Mouse (Mus musculus) testis, adult 2 months (tissue): ENCODE results near the gene Strn4. TPM values are rescaled to one million over a fixed set of nuclear protein-coding genes. Genes with fewer than 3 reads are reported as not detected.

Experiments
- H3K27ac ChIP-seq: fragments of 200-500 bp; 2 replicates; pipeline ENCODE4 v1.5.1; 2012; ENCODE audit warnings: low read depth, low read length; ENCODE audit not compliant: control insufficient read depth, insufficient read depth
- H3K27me3 ChIP-seq: fragments of 200-500 bp; 2 replicates; pipeline ENCODE4 v1.6.1; 2012; ENCODE audit warnings: mild to moderate bottlenecking, low read length, moderate library complexity; ENCODE audit not compliant: control insufficient read depth, insufficient read depth
- H3K36me3 ChIP-seq: fragments of 200-500 bp; 2 replicates; pipeline ENCODE4 v1.6.1; 2012; ENCODE audit warnings: mild to moderate bottlenecking, low read length; ENCODE audit not compliant: control insufficient read depth, insufficient read depth
- H3K4me1 ChIP-seq: fragments of 200-500 bp; 2 replicates; pipeline ENCODE4 v1.6.1; 2012; ENCODE audit warnings: low read length; ENCODE audit not compliant: control insufficient read depth, insufficient read depth
- H3K4me3 ChIP-seq: fragments of 200-500 bp; 2 replicates; pipeline ENCODE4 v1.5.1; 2012; ENCODE audit warnings: low read depth, mild to moderate bottlenecking, low read length, moderate library complexity, mixed read lengths; ENCODE audit not compliant: control insufficient read depth
- CTCF ChIP-seq: fragments of 200-500 bp; IDR thresholded peaks from 2 replicates; pipeline ENCODE4 v1.5.1; 2012; ENCODE audit warnings: low read depth, mild to moderate bottlenecking, inconsistent platforms, low read length, moderate library complexity; ENCODE audit not compliant: control insufficient read depth, insufficient read depth, insufficient replicate concordance
- POLR2A ChIP-seq: fragments of 200-500 bp; IDR thresholded peaks from 2 replicates; pipeline ENCODE4 v1.6.1; 2012; ENCODE audit warnings: low read depth, mild to moderate bottlenecking, inconsistent platforms, low read length, moderate library complexity; ENCODE audit not compliant: control insufficient read depth
- polyA plus RNA-seq: library from polyadenylated mRNA; depleted of rRNA; stranded (reverse); fragments of >200 nt; gene quantifications from 2 replicates; pipeline ENCODE4 v1.2.3, GENCODE M21; 2012

Gene Strn4
- polyA plus RNA-seq, 1 experiment: 130 TPM

- H3K4me3 ChIP-seq: no peak overlapping the region
- H3K36me3 ChIP-seq: no peaks in the 10 kb centered on the region
Observed at GRCm38 (mm10) chr7:16851636-16852035, 35.9 kb downstream of the Strn4 start.

GRCm38 (mm10) chr7:16853302-16853831 is 37.7 kb downstream of the Strn4 start:
- TF ChIP-seq CTCF: no peak
- TF ChIP-seq POLR2A: no peak
- Histone ChIP-seq H3K27ac (no peak overlapping the region), H3K27me3 (no peaks in the 10 kb centered on the region), H3K4me1 (peaks cover 15% of the 10 kb centered on the region), H3K4me3 (no peak overlapping the region), H3K36me3 (no peaks in the 10 kb centered on the region)

More at GRCm38 (mm10) chr7:16851636-16852035, 35.9 kb downstream of the Strn4 start:
- no peak overlapping the region for H3K27ac ChIP-seq
- peaks cover 19% of the 10 kb centered on the region for H3K4me1 ChIP-seq
- TF ChIP-seq POLR2A: no peak
- no peak for TF ChIP-seq CTCF
- H3K27me3 ChIP-seq: no peaks in the 10 kb centered on the region

- Histone ChIP-seq H3K4me3 (peak overlapping the region; percentile 33; the same call in 1 of the 2 replicates), H3K4me1 (peaks cover 7% of the 10 kb centered on the region; the same call in 1 of the 2 replicates), H3K27me3 (no peaks in the 10 kb centered on the region), H3K27ac (no peak overlapping the region), H3K36me3 (no peaks in the 10 kb centered on the region)
- TF ChIP-seq POLR2A (no peak), CTCF (peak; percentile 55; the same call in 1 of the 2 replicates)
Observed at GRCm38 (mm10) chr7:16858336-16858735, 42.6 kb downstream of the Strn4 start.

- Histone ChIP-seq H3K36me3 (no peaks in the 10 kb centered on the region), H3K27ac (no peak overlapping the region), H3K27me3 (no peaks in the 10 kb centered on the region), H3K4me3 (no peak overlapping the region), H3K4me1 (peaks cover 7% of the 10 kb centered on the region; the same call in 1 of the 2 replicates)
- TF ChIP-seq CTCF (peak; percentile 9; the same call in 1 of the 2 replicates), POLR2A (no peak)
Observed at GRCm38 (mm10) chr7:16859902-16860651, 44.4 kb downstream of the Strn4 start.

GRCm38 (mm10) chr7:16867488-16867887 is 51.8 kb downstream of the Strn4 start:
- Histone ChIP-seq H3K27me3 (no peaks in the 10 kb centered on the region), H3K27ac (no peak overlapping the region), H3K4me1 (peaks cover 9% of the 10 kb centered on the region), H3K4me3 (peak overlapping the region; percentile 12), H3K36me3 (no peaks in the 10 kb centered on the region)
- TF ChIP-seq POLR2A: no peak
- no peak for TF ChIP-seq CTCF

- Histone ChIP-seq H3K4me3 (peak overlapping the region; percentile 52), H3K4me1 (peaks cover 11% of the 10 kb centered on the region), H3K27ac (no peak overlapping the region), H3K27me3 (no peaks in the 10 kb centered on the region), H3K36me3 (no peaks in the 10 kb centered on the region)
- TF ChIP-seq POLR2A (no peak; the same call in 1 of the 2 replicates), CTCF (no peak)
Observed at GRCm38 (mm10) chr7:16869497-16869896, 53.8 kb downstream of the Strn4 start.

GRCm38 (mm10) chr7:16871600-16871999 is 55.9 kb downstream of the Strn4 start:
- Histone ChIP-seq H3K27me3 (no peaks in the 10 kb centered on the region), H3K36me3 (no peaks in the 10 kb centered on the region), H3K4me1 (peaks cover 16% of the 10 kb centered on the region), H3K4me3 (peak overlapping the region; percentile 87), H3K27ac (no peak overlapping the region)
- TF ChIP-seq CTCF (no peak), POLR2A (no peak)

- Histone ChIP-seq H3K27ac (no peak overlapping the region), H3K27me3 (no peaks in the 10 kb centered on the region), H3K36me3 (no peaks in the 10 kb centered on the region), H3K4me1 (peaks cover 20% of the 10 kb centered on the region), H3K4me3 (peak overlapping the region; percentile 87)
- TF ChIP-seq POLR2A (no peak), CTCF (no peak)
Observed at GRCm38 (mm10) chr7:16872478-16872877, 56.8 kb downstream of the Strn4 start.
